ENCODE assay signal across 26 mouse cellular contexts in the genomic region with DNA sequence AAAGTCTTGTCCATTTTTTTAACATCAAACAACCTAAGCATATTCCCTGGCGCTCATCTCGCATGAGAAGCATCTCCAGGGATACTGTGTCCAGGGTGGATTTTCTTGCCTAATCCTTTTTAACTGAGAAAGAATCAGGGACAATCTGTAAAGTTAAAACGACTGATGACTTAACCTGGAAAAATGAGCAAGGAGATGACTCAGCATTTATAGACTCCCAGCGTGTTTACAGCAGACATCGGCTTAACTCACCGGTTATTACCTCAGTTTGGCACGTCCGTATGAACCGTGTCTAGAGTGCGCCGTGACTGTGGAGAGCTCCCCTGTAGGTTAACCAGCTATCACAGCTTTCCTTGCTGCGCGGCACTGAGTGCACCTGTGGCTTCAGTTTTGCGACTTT.
"Had no signal": no experiment of that assay in that cellular context is flagged by ENCODE, and none has a peak within 500 bp of the region (broad histone marks: within the 10 kb centered on the region; RNA-seq: fewer than 3 reads in every experiment).

No protein-coding gene starts in this region.

- H3K9ac ChIP-seq: heart, embryonic 12.5 days; hindbrain, embryonic 12.5 days; hindbrain, embryonic 14.5 days; intestine, embryonic 15.5 days; limb, embryonic 13.5 days; limb, embryonic 15.5 days; liver, embryonic 12.5 days; liver, embryonic 14.5 days had no signal

- H3K9me3 ChIP-seq: heart, embryonic 10.5 days; heart, embryonic 12.5 days; hindbrain, embryonic 10.5 days; hindbrain, embryonic 12.5 days; intestine, embryonic 15.5 days; limb, embryonic 13.5 days; limb, embryonic 15.5 days; liver, embryonic 12.5 days had no signal

- H3K4me3 ChIP-seq: gastrocnemius, adult 2 months; heart, embryonic 10.5 days; heart, embryonic 12.5 days; hindbrain, embryonic 10.5 days; hindbrain, embryonic 12.5 days; intestine, embryonic 15.5 days; limb, embryonic 13.5 days; limb, embryonic 15.5 days; liver, embryonic 12.5 days had no signal

- H3K36me3 ChIP-seq: hindbrain, embryonic 12.5 days; intestine, embryonic 15.5 days; liver, embryonic 12.5 days had no signal

- H3K27me3 ChIP-seq: heart, embryonic 12.5 days; hindbrain, embryonic 12.5 days; intestine, embryonic 15.5 days; limb, embryonic 13.5 days; limb, embryonic 15.5 days; liver, embryonic 12.5 days had no signal

- H3K27ac ChIP-seq: gastrocnemius, adult 2 months; heart, embryonic 10.5 days; hindbrain, embryonic 10.5 days; hindbrain, embryonic 12.5 days; hindbrain, embryonic 14.5 days; intestine, embryonic 15.5 days; limb, embryonic 13.5 days; limb, embryonic 15.5 days; liver, embryonic 12.5 days; liver, embryonic 14.5 days had no signal

- DNase-seq: gastrocnemius, adult 2 months; gastrocnemius, postnatal 10 days; gastrocnemius, postnatal 25 days; heart, adult 18-20 months; heart, postnatal 10 days; heart, postnatal 4 days; kidney, adult 18-20 months; kidney, adult 8-10 months; kidney, postnatal 10 days; kidney, postnatal 25 days; layer of hippocampus, adult 9-11 months; layer of hippocampus, postnatal 36 days; left cerebral cortex, postnatal 4 days had no signal

- ATAC-seq: hindbrain, embryonic 16.5 days; inflammation-experienced regulatory T-cells, adult 6 months; intestine, embryonic 15.5 days; intestine, postnatal 0 days; liver, embryonic 12.5 days had no signal

- H3K4me1 ChIP-seq: heart, embryonic 10.5 days; heart, embryonic 12.5 days; hindbrain, embryonic 10.5 days; hindbrain, embryonic 12.5 days; intestine, embryonic 15.5 days; limb, embryonic 13.5 days; limb, embryonic 15.5 days; liver, embryonic 12.5 days had no signal

- H3K4me2 ChIP-seq: heart, embryonic 12.5 days; hindbrain, embryonic 12.5 days; hindbrain, embryonic 14.5 days; intestine, embryonic 15.5 days; limb, embryonic 13.5 days; limb, embryonic 15.5 days; liver, embryonic 12.5 days had no signal
